Mouse (Mus musculus) cortical plate, adult 2 months (tissue): Measurements from ENCODE around the gene Mcu.

Experiments used
- CTCF ChIP-seq: fragments of 200-500 bp; IDR thresholded peaks from 2 replicates; pipeline ENCODE4 v1.5.1; 2011; ENCODE audit warnings: mild to moderate bottlenecking, control low read depth, low read length; ENCODE audit not compliant: insufficient read depth; ENCODE audit errors: extremely low read depth
- POLR2A ChIP-seq: fragments of 200-500 bp; IDR thresholded peaks from 2 replicates; pipeline ENCODE4 v1.6.1; 2011; ENCODE audit warnings: mild to moderate bottlenecking, low read length, control low read depth; ENCODE audit not compliant: insufficient read depth; ENCODE audit errors: extremely low read depth

DNA sequence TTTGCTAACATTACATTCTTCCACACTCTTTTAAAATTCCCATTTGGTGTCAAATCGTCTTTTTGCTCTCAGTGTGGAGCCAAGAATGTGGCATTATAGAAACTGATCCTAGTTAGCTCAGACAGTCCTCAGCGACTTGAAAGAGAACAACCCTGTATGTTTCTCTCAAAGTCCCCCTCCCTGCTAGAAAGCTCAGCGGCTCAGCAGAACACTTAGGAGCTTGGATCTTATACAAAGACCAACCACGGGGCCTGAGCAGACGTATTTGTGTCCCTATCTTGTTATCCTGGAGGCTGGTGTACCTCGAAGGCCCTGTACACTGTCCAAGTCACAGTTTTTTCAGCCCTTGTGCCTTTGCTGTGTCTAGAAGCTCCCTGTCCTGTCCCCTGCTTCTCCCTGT, 176.3 kb downstream of the Mcu start:
- TF ChIP-seq POLR2A (no peak), CTCF (no peak)
